Mouse (Mus musculus) adrenal gland (tissue): ENCODE data around the gene Ugt1a5.

Experiments
- intact Hi-C: fragments of 180-260 bp; cut with DNase I; formaldehyde crosslinking; loops from one replicate; pipeline ENCODE4 v1.15.1; 2025

The Ugt1a5 gene

GRCm38 (mm10) chr1:88260604-88261377 lies 95.0 kb downstream of the Ugt1a5 start:
- intact Hi-C loops = no loop called here

DNA sequence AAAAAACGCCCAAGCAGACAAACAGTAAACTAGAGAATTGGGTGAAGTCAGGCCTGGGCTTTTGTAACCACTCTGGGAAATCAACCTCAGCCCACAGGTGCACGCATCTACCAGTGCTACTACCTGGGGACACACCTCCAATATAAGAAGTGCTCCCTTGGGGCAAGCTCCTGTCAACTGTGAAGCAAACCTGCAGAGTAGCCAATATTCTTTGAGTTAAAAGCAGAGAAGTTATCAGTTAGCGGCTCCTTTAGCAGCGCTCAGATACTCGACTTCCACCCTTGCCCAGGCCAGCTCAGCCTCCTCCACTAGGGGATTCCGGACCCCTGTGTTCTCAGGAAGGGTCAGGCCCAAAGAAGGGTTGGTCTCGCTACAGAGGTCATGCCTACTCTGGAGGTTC lies 95.9 kb downstream of the Ugt1a5 start:
- intact Hi-C loops = no loop called here

DNA sequence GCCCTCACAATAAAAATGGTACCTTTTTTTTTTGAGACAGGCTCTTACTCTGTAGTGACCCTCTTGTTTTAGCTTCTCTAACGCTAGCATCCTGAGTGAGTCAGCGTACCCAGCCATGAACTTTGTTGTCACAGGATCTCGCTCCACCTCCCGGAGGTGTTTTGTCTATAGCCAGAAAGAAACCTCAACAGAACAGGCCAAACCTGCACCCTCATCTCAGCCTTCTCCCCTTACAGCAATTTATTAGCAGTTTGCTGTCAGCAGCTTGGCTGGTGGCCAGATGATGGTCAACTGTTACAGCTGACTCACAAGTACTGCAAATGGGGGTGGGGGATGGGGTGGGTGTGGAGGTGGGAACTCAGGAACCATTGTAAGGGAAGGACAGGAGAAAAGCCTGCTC lies 96.4 kb downstream of the Ugt1a5 start:
- intact Hi-C loops = no loop called here

DNA sequence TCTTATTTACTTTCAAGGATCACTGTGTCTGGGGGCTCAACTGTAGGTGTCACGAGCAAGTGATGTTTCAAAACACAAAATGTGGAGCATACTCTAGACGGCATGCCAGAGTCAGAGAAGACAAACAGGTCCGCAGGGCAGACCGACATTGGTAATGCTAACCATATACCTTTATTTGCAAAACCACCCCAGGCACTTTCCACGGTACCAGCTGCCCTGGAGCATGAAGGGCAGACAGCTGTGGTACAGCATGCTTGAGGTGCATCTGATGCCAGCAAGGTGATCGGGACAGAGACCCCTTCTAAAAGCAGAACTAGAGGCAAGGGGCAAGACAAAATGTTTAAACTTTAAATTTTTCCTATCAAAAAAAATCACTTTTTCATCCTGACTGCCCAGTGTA lies 97.1 kb downstream of the Ugt1a5 start:
- intact Hi-C loops = no loop called here

GRCm38 (mm10) chr1:88263778-88264177 lies 98.0 kb downstream of the Ugt1a5 start:
- intact Hi-C loops = no loop called here

GRCm38 (mm10) chr1:88264237-88264868 lies 98.5 kb downstream of the Ugt1a5 start:
- intact Hi-C loops = no loop called here

DNA sequence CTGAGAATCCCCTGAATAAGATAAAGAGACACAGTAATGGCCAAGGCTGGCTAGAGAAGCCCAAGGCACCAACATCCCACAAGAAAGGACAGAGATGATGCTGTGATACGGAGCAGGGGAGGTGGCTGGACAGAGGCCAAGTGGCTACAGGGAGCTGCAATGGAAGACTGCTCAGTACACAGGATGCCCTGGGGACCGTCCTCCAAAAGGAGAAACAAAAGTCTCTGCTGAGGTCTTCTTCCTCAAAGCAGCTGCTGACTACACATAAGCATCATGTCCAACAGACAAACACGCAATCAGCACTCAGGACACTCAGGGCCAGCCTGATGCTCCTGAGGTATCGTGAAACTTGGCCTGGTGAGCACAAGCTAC lies 99.0 kb downstream of the Ugt1a5 start:
- intact Hi-C loops = no loop called here

DNA sequence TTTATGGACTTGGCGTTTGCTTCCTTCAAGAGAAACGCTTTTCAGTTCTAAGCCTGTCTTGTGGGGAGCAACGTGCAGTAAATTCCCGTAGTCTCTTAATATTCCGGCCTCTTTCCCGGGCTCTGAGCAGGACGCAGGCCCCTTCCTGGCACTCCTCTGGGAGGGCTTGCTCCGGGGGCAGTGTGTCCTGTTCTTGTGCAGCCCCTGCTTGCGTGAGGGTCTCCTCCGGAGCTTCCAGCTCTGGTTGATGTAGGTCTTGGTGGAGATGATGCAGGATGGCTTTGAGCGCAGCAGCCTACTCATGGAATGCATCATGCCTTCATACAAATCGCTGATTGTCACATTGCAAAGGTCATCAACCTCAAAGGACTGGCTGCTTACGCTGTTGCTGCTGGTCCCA lies 100.3 kb downstream of the Ugt1a5 start:
- intact Hi-C loops = no loop called here

DNA sequence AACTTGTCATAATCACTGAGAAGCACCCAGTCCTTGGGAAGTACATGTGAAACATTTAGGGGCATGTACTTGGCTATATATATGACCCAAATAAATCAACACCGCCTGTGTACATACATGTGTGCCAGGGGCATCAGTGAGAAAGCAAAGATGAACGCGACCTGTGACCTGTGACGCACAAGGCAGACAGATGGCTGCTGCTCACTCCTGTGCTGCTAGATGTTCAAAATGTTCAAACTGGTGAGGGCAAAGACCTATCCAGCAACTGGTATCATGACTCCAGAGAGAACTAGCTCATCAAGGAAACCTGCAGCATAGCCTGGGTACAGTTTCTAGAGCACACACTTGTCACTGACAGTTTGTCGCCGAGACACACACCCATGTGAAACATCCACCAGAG lies 101.7 kb downstream of the Ugt1a5 start:
- intact Hi-C loops = no loop called here

DNA sequence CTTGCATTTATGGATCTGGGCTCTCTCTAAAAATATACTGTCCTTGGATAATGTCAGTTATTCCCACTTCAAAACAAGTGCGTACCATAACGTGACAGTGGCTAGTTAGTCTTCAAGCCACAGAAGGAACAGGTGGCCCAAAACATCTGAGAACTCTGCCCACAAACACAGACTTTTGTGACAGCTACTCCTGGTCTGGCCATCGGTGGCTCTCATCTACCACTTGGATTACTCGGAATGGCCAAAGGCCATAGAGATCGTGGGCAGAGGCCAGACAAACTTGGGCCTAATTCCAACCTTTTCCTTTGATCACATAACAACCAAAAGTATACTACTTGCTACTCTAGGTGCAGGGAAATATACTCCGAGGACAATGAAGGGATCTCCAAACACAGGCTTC lies 102.3 kb downstream of the Ugt1a5 start:
- intact Hi-C loops = no loop called here
